Mouse (Mus musculus) stomach, postnatal 0 days (tissue): ENCODE data around the gene Irs3. TPM values are rescaled to one million over a fixed set of nuclear protein-coding genes. Genes with fewer than 3 reads are reported as not detected.

Source experiments
- ATAC-seq: fragments of 200-750 bp; cut with Nextera tagmentation; 2 replicates; pipeline ENCODE4 v1.8.0; 2017; ENCODE audit not compliant: low FRiP score, low TSS enrichment
- DNase-seq: peaks from one replicate; pipeline ENCODE4 v3.0.0-alpha.2; 2016; ENCODE audit warnings: low spot score
- H3K27ac ChIP-seq: fragments of 300-500 bp; sonication (generic); replicated peaks from 2 replicates; pipeline ENCODE4 v1.5.1; 2014; ENCODE audit warnings: mild to moderate bottlenecking, control low read depth
- H3K27me3 ChIP-seq: fragments of 300-500 bp; sonication (generic); 2 replicates; pipeline ENCODE4 v1.6.1; 2014; ENCODE audit warnings: low read length; ENCODE audit not compliant: control insufficient read depth, insufficient read depth
- H3K36me3 ChIP-seq: fragments of 300-500 bp; sonication (generic); 2 replicates; pipeline ENCODE4 v1.6.1; 2014; ENCODE audit warnings: low read length, mixed read lengths; ENCODE audit not compliant: control insufficient read depth, insufficient read depth
- H3K4me1 ChIP-seq: fragments of 300-500 bp; sonication (generic); replicated peaks from 2 replicates; pipeline ENCODE4 v1.6.1; 2014; ENCODE audit warnings: antibody characterized with exemption; ENCODE audit not compliant: control insufficient read depth, insufficient read depth
- H3K4me2 ChIP-seq: fragments of 300-500 bp; sonication (generic); replicated peaks from 2 replicates; pipeline ENCODE4 v1.6.1; 2014; ENCODE audit warnings: low read depth, mild to moderate bottlenecking, control low read depth, moderate library complexity
- H3K4me3 ChIP-seq: fragments of 300-500 bp; sonication (generic); 2 replicates; pipeline ENCODE4 v1.5.1; 2014; ENCODE audit warnings: low read depth, low read length, control low read depth
- H3K9ac ChIP-seq: fragments of 300-500 bp; sonication (generic); 2 replicates; pipeline ENCODE4 v1.6.1; 2014; ENCODE audit warnings: mild to moderate bottlenecking, low read length, control low read depth, mixed read lengths
- H3K9me3 ChIP-seq: fragments of 300-500 bp; sonication (generic); 2 replicates; pipeline ENCODE4 v1.6.1; 2016; ENCODE audit warnings: low read length; ENCODE audit not compliant: control insufficient read depth
- CTCF ChIP-seq: IDR thresholded peaks from 2 replicates; pipeline ENCODE4 v1.5.1; 2016; ENCODE audit warnings: antibody characterized with exemption, low read depth, mild to moderate bottlenecking, moderate library complexity
- EP300 ChIP-seq: optimal IDR thresholded peaks from 2 replicates; pipeline ENCODE3; 2016; ENCODE audit warnings: antibody characterized with exemption
- WGBS: fragments of 180-500 bp; shearing (Covaris S2); extraction: QIAGEN DNeasy Blood & Tissue Kit; methylation state at CpG from one replicate; pipeline ENCODE4 v1.1.7; 2014; 5-methylcytosine and 5-hydroxymethylcytosine counted together
- polyA plus RNA-seq: library from polyadenylated mRNA; unstranded; fragments of >200 nt; fragmentation: Nextera tagmentation; extraction: Ambion mirVana; gene quantifications from 2 replicates; pipeline ENCODE4 v1.2.1, GENCODE M21; 2015

Gene Irs3
- polyA plus RNA-seq, 1 experiment from 2014 or later, result 0.07 TPM

DNA sequence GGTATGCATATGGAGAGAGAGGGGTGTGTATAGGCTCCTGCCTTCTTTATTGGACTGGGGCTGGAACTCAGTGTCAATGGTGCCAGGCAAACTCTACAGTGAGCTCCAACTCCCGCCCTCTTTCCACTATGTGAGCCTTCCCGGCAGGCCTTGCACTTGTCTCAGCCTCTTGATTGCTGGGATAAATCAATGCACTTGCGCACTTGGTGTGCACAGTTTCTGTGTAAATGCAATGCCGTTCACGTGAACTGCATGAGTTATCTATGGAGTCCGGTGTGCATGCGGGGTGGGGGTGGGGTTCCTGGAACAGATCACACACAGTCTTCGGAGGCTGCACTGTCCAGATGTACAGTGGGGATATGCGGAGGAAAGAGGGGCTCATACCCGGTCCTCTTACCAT is 7.9 kb upstream of the Irs3 start:
- no peak for TF ChIP-seq CTCF
- TF ChIP-seq EP300, result no peak
- Histone ChIP-seq H3K27me3 (no peaks in the 10 kb centered on the region), H3K4me1 (peaks cover 6% of the 10 kb centered on the region; the same call in 1 of the 2 replicates), H3K4me3 (no peak overlapping the region), H3K36me3 (0 out of 2 replicates have a peak, but pooled peaks cover 2% of the 10 kb centered on the region), H3K9me3 (no peaks in the 10 kb centered on the region), H3K9ac (no peak overlapping the region), H3K27ac (no peak overlapping the region), H3K4me2 (no peak overlapping the region)
- ATAC-seq (no peak), DNase-seq (no peak)
- 92% methylated on average over 10 of the region's 10 CpGs for whole genome bisulfite sequencing

DNA sequence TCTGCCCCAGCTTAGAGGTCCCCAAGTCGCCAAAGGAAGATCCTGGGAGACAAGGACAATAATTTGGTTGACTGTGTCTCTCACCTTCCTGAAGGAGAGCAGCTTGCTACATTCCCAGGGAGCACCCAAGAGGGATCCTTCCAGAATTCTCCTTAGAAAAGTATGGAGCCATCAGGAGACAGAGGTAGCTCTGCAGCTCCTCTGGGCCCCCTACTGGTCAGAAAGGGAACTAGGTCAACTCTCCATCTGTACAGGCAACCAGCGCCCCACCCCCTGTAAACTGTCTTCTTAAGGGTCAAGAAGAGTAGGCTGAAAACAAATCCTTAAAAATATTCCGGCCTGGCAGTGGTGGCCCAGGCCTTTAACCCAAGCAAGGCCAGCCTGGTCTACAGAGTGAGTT is 7.0 kb upstream of the Irs3 start:
- peak; percentile 78 for DNase-seq
- no peak overlapping the region for H3K27ac ChIP-seq
- no peak overlapping the region for H3K4me3 ChIP-seq
- H3K36me3 ChIP-seq, result 0 out of 2 replicates have a peak, but pooled peaks cover 2% of the 10 kb centered on the region
- H3K4me1 ChIP-seq, result peaks cover 6% of the 10 kb centered on the region; the same call in 1 of the 2 replicates
- no peaks in the 10 kb centered on the region for H3K27me3 ChIP-seq
- TF ChIP-seq EP300 (no peak), CTCF (peak; percentile 87)
- no peaks in the 10 kb centered on the region for H3K9me3 ChIP-seq
- H3K9ac ChIP-seq, result no peak overlapping the region
- ATAC-seq, result peak; percentile 56; the same call in 1 of the 2 replicates
- no peak overlapping the region for H3K4me2 ChIP-seq
- 16% methylated on average over 3 of the region's 3 CpGs for WGBS

DNA sequence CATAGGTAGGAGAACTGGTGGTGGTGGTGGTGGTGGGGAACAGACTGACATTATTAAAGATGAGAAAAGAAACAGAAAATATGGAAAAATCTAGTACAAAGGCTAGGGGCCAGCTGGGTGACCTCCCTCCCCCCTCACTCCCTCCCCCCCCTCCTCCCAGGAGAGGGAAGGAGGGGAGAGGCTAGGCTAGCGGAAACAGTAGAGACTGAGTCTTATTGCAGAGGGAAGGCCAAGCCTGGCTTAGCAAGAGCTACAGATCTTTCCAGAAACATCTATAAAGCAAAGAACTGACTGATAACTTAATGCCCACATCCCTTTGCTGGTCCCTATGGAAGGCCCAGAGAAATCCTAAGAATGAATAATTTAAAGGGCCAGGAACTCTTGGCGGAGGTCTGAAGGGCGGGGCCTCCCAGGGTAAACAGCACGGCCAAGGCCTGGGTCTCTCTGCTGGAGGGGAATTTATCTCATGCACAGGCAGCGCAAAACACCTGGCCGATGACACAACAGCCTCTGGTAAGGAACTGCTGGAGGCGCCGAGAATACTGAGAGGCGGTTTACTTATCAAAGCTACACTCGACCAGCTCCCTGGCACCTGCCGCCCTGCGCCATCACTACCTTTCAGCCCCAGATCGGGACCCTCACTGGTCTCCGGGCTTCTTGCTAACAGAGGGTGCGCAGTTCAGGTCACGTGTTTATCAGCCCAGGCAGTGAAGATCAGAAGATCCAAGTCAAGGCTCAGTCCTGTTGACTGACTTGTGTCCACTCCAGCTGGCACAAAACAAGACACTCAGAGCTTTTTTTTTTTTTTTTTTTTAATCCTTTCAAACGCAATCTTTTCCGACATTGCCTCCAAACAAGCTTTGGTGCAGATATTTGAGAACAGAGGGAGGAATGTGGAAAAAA is 4.4 kb upstream of the Irs3 start:
- Histone ChIP-seq H3K27me3 (no peaks in the 10 kb centered on the region), H3K4me3 (0 out of 2 replicates have a peak overlapping the region, but pooled peaks have one; percentile 4), H3K9ac (no peak overlapping the region), H3K9me3 (no peaks in the 10 kb centered on the region), H3K4me1 (peaks cover 6% of the 10 kb centered on the region; the same call in 1 of the 2 replicates), H3K4me2 (peak overlapping the region; percentile 36), H3K36me3 (0 out of 2 replicates have a peak, but pooled peaks cover 2% of the 10 kb centered on the region), H3K27ac (peak overlapping the region; percentile 35)
- peak; percentile 57 for DNase-seq
- TF ChIP-seq CTCF (no peak), EP300 (no peak)
- no peak for ATAC-seq
- 16% methylated on average over 17 of the region's 18 CpGs for WGBS

DNA sequence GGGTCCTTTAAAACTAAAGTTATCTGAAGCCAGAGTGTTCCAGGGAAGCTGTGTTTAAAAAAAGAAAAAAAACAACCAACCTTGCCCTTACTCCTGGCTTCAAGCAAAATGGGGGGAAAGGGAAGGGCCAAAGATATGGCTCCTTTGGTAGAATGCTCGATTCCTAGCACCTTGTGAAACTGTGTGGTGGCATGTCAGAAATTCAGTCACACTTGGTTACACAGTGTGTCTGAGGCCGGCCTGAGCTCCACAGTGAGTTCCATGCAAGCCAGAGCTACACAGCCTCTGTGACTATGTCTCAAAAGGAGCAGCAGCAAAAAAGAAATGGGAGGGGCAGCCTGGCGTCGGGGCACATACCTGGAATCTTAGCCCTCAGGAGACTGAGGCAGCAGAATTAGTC is 3.7 kb upstream of the Irs3 start:
- H3K9me3 ChIP-seq, result no peaks in the 10 kb centered on the region
- H3K4me3 ChIP-seq, result no peak overlapping the region
- DNase-seq, result no peak
- peak overlapping the region; percentile 35; the same call in 1 of the 2 replicates for H3K27ac ChIP-seq
- no peak for TF ChIP-seq CTCF
- TF ChIP-seq EP300, result no peak
- 0 out of 2 replicates have a peak, but pooled peaks cover 2% of the 10 kb centered on the region for H3K36me3 ChIP-seq
- no peak for ATAC-seq
- no peak overlapping the region for H3K4me2 ChIP-seq
- 33% methylated on average over 4 of the region's 4 CpGs for WGBS
- H3K9ac ChIP-seq, result no peak overlapping the region
- no peaks in the 10 kb centered on the region for H3K27me3 ChIP-seq
- H3K4me1 ChIP-seq, result peaks cover 6% of the 10 kb centered on the region; the same call in 1 of the 2 replicates

DNA sequence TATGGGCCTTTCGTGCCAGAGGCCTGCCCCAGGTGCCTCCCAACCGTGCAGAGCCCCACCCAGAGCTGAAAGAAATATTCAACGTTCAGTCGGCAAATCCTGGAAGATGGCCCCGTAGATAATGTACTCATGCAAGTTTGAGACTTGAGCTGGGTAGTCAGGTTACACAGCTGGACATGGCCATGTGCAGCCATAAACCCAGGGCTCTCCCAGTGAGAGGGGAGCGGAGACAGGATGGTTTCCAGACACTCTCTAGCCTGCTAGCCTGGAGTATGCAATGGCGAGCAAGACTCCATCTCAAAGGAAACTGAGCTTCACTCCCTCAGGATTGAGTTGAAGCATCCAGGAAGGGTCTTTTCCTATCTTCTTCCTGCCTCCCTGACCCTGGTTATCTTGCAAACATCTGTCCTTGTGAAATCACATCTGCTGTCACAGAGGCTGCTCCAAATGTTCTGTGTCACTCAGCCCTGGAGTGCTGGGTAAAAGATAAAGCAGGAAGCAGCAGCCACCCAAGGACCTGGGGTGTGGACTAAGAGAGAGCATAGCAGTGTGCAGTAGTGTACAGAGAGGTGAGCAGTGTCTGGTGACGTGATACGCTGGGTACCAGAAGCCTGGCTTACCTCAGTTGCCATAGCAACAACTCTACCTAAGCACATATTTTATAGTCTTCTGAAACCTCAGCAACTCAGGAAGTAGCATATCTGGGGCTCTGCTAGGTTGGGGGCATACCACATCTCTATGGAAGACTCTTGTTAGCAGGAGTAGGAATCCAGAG is 2.5 kb upstream of the Irs3 start:
- Histone ChIP-seq H3K4me2 (no peak overlapping the region), H3K27ac (no peak overlapping the region), H3K4me1 (peaks cover 6% of the 10 kb centered on the region; the same call in 1 of the 2 replicates), H3K9me3 (no peaks in the 10 kb centered on the region), H3K27me3 (no peaks in the 10 kb centered on the region), H3K36me3 (0 out of 2 replicates have a peak, but pooled peaks cover 2% of the 10 kb centered on the region), H3K4me3 (no peak overlapping the region), H3K9ac (no peak overlapping the region)
- DNase-seq (no peak), ATAC-seq (no peak)
- WGBS, result 46% methylated on average over 9 of the region's 9 CpGs
- TF ChIP-seq CTCF (no peak), EP300 (no peak)
